Mouse (Mus musculus) liver, embryonic 13.5 days (tissue): Measurements from ENCODE around the gene Arhgap22. TPM values are rescaled to one million over a fixed set of nuclear protein-coding genes. Genes with fewer than 3 reads are reported as not detected.
A peak's percentile ranks its signal among the peaks of the same experiment; 100 is the strongest.

ENCODE experiments used
- ATAC-seq: fragments of 200-750 bp; cut with Nextera tagmentation; 2 replicates; pipeline ENCODE4 v1.8.0; 2017; ENCODE audit warnings: low read depth, mild to moderate bottlenecking, moderate number of reproducible peaks, moderate library complexity
- DNase-seq: peaks from one replicate; pipeline ENCODE4 v3.0.0; 2022
- H3K27ac ChIP-seq: fragments of 300-500 bp; sonication (generic); 2 replicates; pipeline ENCODE4 v1.5.1; 2015; ENCODE audit warnings: moderate library complexity, mild to moderate bottlenecking, inconsistent platforms
- H3K27me3 ChIP-seq: fragments of 300-500 bp; sonication (generic); 2 replicates; pipeline ENCODE4 v1.6.1; 2015; ENCODE audit warnings: mild to moderate bottlenecking, inconsistent platforms
- H3K36me3 ChIP-seq: fragments of 300-500 bp; sonication (generic); 2 replicates; pipeline ENCODE4 v1.6.1; 2015; ENCODE audit warnings: mild to moderate bottlenecking, inconsistent platforms
- H3K4me1 ChIP-seq: fragments of 300-500 bp; sonication (generic); replicated peaks from 2 replicates; pipeline ENCODE4 v1.6.1; 2015; ENCODE audit warnings: inconsistent platforms
- H3K4me2 ChIP-seq: fragments of 300-500 bp; sonication (generic); 2 replicates; pipeline ENCODE4 v1.6.1; 2015; ENCODE audit warnings: inconsistent platforms, mild to moderate bottlenecking, moderate library complexity
- H3K4me3 ChIP-seq: fragments of 300-500 bp; sonication (generic); replicated peaks from 2 replicates; pipeline ENCODE4 v1.5.1; 2015; ENCODE audit warnings: mild to moderate bottlenecking, inconsistent platforms
- H3K9ac ChIP-seq: fragments of 300-500 bp; sonication (generic); 2 replicates; pipeline ENCODE4 v1.6.1; 2015; ENCODE audit warnings: mild to moderate bottlenecking, inconsistent platforms
- H3K9me3 ChIP-seq: fragments of 300-500 bp; sonication (generic); replicated peaks from 2 replicates; pipeline ENCODE4 v1.6.1; 2016; ENCODE audit warnings: inconsistent platforms
- WGBS: fragments of 180-500 bp; shearing (Covaris S2); methylation state at CpG from one replicate; pipeline ENCODE4 v1.1.7; 2015; ENCODE audit not compliant: insufficient replicate concordance; 5-methylcytosine and 5-hydroxymethylcytosine counted together
- polyA plus RNA-seq: library from polyadenylated mRNA; unstranded; fragments of >200 nt; fragmentation: Nextera tagmentation; extraction: Ambion mirVana; gene quantifications from 2 replicates; pipeline ENCODE4 v1.2.1, GENCODE M21; 2015

The Arhgap22 gene
- polyA plus RNA-seq, 1 experiment from 2014 or later, result 3.6 TPM

DNA sequence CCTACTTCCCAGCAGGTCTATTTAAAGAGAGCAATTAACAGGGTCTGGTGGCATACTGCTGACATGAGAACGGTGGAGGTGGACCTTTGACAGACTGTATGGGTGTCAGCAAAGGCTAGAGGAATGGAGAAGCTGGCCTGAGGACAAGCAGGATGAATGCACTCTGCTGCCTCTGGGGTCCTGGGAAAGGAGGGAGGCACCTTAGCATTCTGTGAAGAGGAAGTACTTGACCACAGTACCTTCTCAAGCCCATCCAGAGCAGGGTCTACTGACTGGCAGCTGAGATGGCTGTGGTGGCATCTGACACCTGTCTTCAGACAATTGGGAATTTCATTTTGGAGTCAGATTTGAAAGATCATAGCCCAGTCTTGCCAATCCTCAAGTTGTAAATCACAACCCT is 159.4 kb downstream of the Arhgap22 start:
- Histone ChIP-seq H3K27ac (no peak overlapping the region), H3K36me3 (no peaks in the 10 kb centered on the region; the same call in 1 of the 2 replicates), H3K4me3 (no peak overlapping the region), H3K4me2 (no peak overlapping the region), H3K9me3 (no peaks in the 10 kb centered on the region), H3K27me3 (no peaks in the 10 kb centered on the region), H3K4me1 (peaks cover 20% of the 10 kb centered on the region), H3K9ac (no peak overlapping the region)
- no peak for DNase-seq
- 40% methylated on average over 1 of the region's 1 CpGs for WGBS
- ATAC-seq, result no peak

GRCm38 (mm10) chr14:33374089-33374488 is 160.3 kb downstream of the Arhgap22 start:
- Histone ChIP-seq H3K27me3 (no peaks in the 10 kb centered on the region), H3K36me3 (no peaks in the 10 kb centered on the region; the same call in 1 of the 2 replicates), H3K4me3 (no peak overlapping the region), H3K4me1 (peaks cover 20% of the 10 kb centered on the region), H3K4me2 (no peak overlapping the region), H3K9ac (no peak overlapping the region), H3K27ac (no peak overlapping the region), H3K9me3 (no peaks in the 10 kb centered on the region)
- WGBS, result 54% methylated on average over 1 of the region's 1 CpGs
- DNase-seq (no peak), ATAC-seq (0 out of 2 replicates have a peak, but pooled peaks have one; percentile 41)

DNA sequence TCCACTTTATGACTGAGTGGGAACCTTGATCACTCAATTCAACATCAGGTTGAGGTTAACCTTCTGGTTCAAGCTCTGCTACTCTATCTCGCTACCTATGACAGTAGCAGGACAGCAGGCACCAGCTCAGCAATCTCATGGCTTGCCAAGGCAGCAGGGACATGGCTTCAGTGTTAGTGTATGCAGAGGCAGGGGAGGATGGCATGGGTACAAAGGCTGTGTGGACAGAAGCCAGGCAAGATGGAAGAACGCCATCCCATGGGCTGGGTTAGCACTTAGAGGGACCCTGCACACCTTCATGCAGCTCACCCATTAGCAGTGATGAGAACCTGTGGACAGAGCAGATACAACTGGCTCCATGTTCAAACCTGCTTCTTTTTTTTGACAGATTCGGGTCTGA is 163.4 kb downstream of the Arhgap22 start:
- DNase-seq, result no peak
- WGBS, result 72% methylated on average over 3 of the region's 3 CpGs

DNA sequence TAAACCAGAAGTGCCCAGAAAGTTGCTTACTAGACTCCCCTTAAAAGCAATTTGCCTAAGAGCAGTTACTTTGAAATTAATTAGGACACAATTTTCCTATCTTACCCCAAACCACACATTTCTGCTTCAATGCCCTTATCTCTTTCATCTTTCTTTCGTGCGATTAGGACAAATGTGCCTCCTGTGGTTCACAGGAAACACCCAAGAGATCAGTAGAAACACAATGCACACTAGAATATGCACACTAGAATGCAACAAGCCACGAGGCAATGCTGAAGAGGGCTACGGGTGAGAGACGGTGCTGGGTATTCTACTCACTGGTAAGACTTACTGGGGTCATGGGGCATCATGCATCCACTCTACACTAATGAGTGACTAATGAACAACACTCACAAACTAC is 164.9 kb downstream of the Arhgap22 start:
- 0 out of 2 replicates have a peak, but pooled peaks cover 4% of the 10 kb centered on the region for H3K4me1 ChIP-seq
- H3K27me3 ChIP-seq, result no peaks in the 10 kb centered on the region
- 40% methylated on average over 5 of the region's 5 CpGs for WGBS
- H3K9me3 ChIP-seq, result no peaks in the 10 kb centered on the region
- no peak overlapping the region for H3K4me2 ChIP-seq
- H3K9ac ChIP-seq, result no peak overlapping the region
- ATAC-seq (no peak), DNase-seq (no peak)
- no peak overlapping the region for H3K27ac ChIP-seq
- H3K4me3 ChIP-seq, result no peak overlapping the region
- H3K36me3 ChIP-seq, result peaks cover 11% of the 10 kb centered on the region; the same call in 1 of the 2 replicates

More for the DNA sequence above, 163.4 kb downstream of the Arhgap22 start:
- 0 out of 2 replicates have a peak, but pooled peaks cover 5% of the 10 kb centered on the region for H3K4me1 ChIP-seq
- H3K4me3 ChIP-seq, result no peak overlapping the region
- no peaks in the 10 kb centered on the region for H3K27me3 ChIP-seq
- H3K36me3 ChIP-seq, result peaks cover 3% of the 10 kb centered on the region; the same call in 1 of the 2 replicates
- H3K9ac ChIP-seq, result no peak overlapping the region
- H3K9me3 ChIP-seq, result no peaks in the 10 kb centered on the region
- no peak overlapping the region for H3K27ac ChIP-seq
- H3K4me2 ChIP-seq, result no peak overlapping the region
- no peak for ATAC-seq

- WGBS, result 73% methylated on average over 6 of the region's 6 CpGs
- H3K9ac ChIP-seq, result no peak overlapping the region
- H3K4me3 ChIP-seq, result no peak overlapping the region
- H3K4me1 ChIP-seq, result no peaks in the 10 kb centered on the region
- DNase-seq (no peak), ATAC-seq (no peak)
- H3K4me2 ChIP-seq, result no peak overlapping the region
- peaks cover 18% of the 10 kb centered on the region for H3K36me3 ChIP-seq
- no peaks in the 10 kb centered on the region for H3K27me3 ChIP-seq
- no peaks in the 10 kb centered on the region for H3K9me3 ChIP-seq
- H3K27ac ChIP-seq, result no peak overlapping the region
Observed at GRCm38 (mm10) chr14:33380830-33381457, 167.1 kb downstream of the Arhgap22 start.

DNA sequence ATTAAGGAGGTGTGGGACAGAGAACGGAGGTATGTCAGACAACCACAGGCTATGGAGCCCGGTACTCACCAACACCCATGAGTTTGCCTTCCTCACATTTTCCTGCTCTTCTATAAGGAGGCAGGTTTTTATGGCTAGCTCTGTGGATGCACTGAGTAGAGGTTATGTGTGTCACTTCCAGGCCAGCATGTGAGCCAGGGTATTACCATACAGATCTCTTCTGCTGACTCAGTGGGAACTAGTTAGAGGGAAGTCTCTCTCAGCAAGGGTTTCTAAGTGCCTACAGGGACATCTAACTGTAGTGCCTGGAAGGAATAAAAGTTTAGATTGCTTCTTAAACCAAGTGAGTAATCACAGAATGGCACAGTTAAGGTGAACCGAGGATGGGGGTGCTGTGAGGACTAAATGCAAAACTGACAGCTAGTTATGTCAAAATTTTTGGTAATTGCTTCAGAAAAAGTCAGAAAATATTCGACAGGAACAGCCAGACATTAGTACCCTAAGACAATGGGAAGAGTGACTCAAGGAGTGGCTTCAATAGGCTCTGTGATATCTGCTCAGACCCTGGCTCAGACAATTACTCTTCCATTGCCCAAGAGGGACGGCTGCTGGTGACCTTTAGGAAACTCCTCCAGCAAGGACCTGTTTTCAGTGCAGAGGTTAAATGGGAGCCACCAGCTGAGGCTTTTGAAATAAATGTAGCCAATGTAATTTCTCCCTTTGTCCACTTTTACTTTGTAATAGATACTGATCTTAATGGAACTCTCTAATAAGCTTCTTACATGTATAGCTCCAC is 184.4 kb downstream of the Arhgap22 start:
- H3K36me3 ChIP-seq, result peaks cover 6% of the 10 kb centered on the region; the same call in 1 of the 2 replicates
- ATAC-seq (no peak), DNase-seq (no peak)
- no peak overlapping the region for H3K27ac ChIP-seq
- H3K4me2 ChIP-seq, result no peak overlapping the region
- no peaks in the 10 kb centered on the region for H3K9me3 ChIP-seq
- H3K9ac ChIP-seq, result no peak overlapping the region
- H3K27me3 ChIP-seq, result no peaks in the 10 kb centered on the region
- H3K4me3 ChIP-seq, result no peak overlapping the region
- WGBS, result 68% methylated on average over 5 of the region's 5 CpGs
- H3K4me1 ChIP-seq, result no peaks in the 10 kb centered on the region

- no peak overlapping the region for H3K4me2 ChIP-seq
- H3K27ac ChIP-seq, result no peak overlapping the region
- no peak overlapping the region for H3K9ac ChIP-seq
- 60% methylated on average over 3 of the region's 3 CpGs for whole genome bisulfite sequencing
- no peaks in the 10 kb centered on the region for H3K4me1 ChIP-seq
- H3K9me3 ChIP-seq, result no peaks in the 10 kb centered on the region
- no peak overlapping the region for H3K4me3 ChIP-seq
- DNase-seq (no peak), ATAC-seq (no peak)
- H3K27me3 ChIP-seq, result no peaks in the 10 kb centered on the region
- peaks cover 6% of the 10 kb centered on the region; the same call in 1 of the 2 replicates for H3K36me3 ChIP-seq
Observed at GRCm38 (mm10) chr14:33400019-33400418, 186.2 kb downstream of the Arhgap22 start.

DNA sequence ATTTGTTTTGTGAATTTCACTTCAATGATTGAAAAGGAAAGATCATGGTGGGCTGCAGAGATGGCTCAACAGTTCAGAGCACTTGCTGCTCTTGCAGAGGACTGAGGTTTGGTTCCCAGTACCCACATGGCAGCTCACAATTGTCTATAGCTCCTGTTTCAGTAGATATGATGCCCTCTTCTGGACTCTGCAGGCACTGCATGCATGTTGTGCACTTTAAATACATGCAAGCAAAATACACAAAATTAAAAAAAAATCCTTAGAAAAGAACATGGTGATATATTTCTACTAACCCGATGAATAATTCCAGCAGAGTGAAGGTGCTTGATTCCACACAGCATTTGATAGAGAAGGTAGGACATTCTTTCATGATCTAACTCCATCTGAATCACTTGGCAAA is 188.5 kb downstream of the Arhgap22 start:
- no peaks in the 10 kb centered on the region for H3K9me3 ChIP-seq
- ATAC-seq (no peak), DNase-seq (no peak)

DNA sequence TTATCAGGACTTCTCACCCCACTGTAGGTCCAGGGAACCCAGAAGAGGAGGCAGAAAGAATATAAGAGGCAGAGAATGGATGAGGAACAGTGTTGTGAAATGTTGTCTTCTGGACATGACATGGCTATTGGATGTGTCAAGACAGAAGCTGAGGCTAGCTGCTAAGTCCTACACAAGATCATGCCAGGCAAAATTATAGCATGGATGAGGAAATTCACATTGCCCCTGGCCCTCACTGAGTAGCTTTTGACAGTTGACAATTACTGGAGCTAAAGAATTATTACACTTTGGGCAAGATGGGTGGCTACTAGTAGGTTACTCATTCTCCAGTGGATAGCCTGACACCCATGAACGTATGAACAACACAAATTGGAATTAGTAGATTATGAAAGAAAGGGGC is 201.9 kb downstream of the Arhgap22 start:
- Histone ChIP-seq H3K4me2 (no peak overlapping the region), H3K27ac (no peak overlapping the region), H3K36me3 (no peaks in the 10 kb centered on the region), H3K27me3 (no peaks in the 10 kb centered on the region), H3K9ac (no peak overlapping the region), H3K9me3 (no peaks in the 10 kb centered on the region), H3K4me1 (peaks cover 4% of the 10 kb centered on the region; the same call in 1 of the 2 replicates), H3K4me3 (no peak overlapping the region)
- DNase-seq, result no peak
- ATAC-seq, result no peak
- WGBS, result 68% methylated on average over 1 of the region's 1 CpGs

More for the DNA sequence above, 188.5 kb downstream of the Arhgap22 start:
- Histone ChIP-seq H3K36me3 (peaks cover 6% of the 10 kb centered on the region; the same call in 1 of the 2 replicates), H3K4me2 (no peak overlapping the region), H3K9ac (no peak overlapping the region), H3K27ac (no peak overlapping the region), H3K27me3 (no peaks in the 10 kb centered on the region), H3K4me3 (no peak overlapping the region), H3K4me1 (no peaks in the 10 kb centered on the region)
- 73% methylated on average over 1 of the region's 1 CpGs for WGBS

GRCm38 (mm10) chr14:33418311-33418909 is 204.6 kb downstream of the Arhgap22 start:
- no peaks in the 10 kb centered on the region for H3K27me3 ChIP-seq
- H3K4me2 ChIP-seq, result no peak overlapping the region
- ATAC-seq (no peak), DNase-seq (no peak)
- no peaks in the 10 kb centered on the region for H3K9me3 ChIP-seq
- H3K27ac ChIP-seq, result no peak overlapping the region
- H3K36me3 ChIP-seq, result no peaks in the 10 kb centered on the region
- no peak overlapping the region for H3K9ac ChIP-seq
- H3K4me3 ChIP-seq, result no peak overlapping the region
- WGBS, result 66% methylated on average over 3 of the region's 3 CpGs
- 0 out of 2 replicates have a peak, but pooled peaks cover 2% of the 10 kb centered on the region for H3K4me1 ChIP-seq
